ENCODE assay signal across 8 mouse cellular contexts in genomic region chr14:46832354-46833272, GRCm38 (mm10). TPM values are rescaled to one million over a fixed set of nuclear protein-coding genes. Genes with fewer than 3 reads are reported as not detected.
DNase-seq lines count a peak whose midpoint lies in the region; ATAC-seq and TF ChIP-seq lines count a peak whose summit lies in the region.

No protein-coding gene starts in this region.

- dilution Hi-C loops in CH12.LX (cut with MboI; ENCODE audit: extremely low pct_ligation_motif_present, extremely low pct_unique_long_range_greater_than_20kb, low sequenced_read_pairs): no loop called here

- H3K4me2 ChIP-seq in CH12.LX (ENCODE audit: insufficient read depth, low read depth, poor library complexity, severe bottlenecking): peak overlapping the region; percentile 72
- H3K4me2 ChIP-seq in hindbrain, embryonic 11.5 days (replicated peaks; ENCODE audit: low read depth, low read length): peak overlapping the region; percentile 72

- no peak for TF ChIP-seq EP300 in CH12.LX (IDR thresholded peaks at IDR 0.05; ENCODE audit: low read length)

- H3K9ac ChIP-seq in CH12.LX (ENCODE audit: insufficient read depth, low read depth): peak overlapping the region; percentile 53
- peak overlapping the region; percentile 80 for H3K9ac ChIP-seq in hindbrain, embryonic 11.5 days (ENCODE audit: low read depth, low read length)

- peak overlapping the region; percentile 82 to 87 (median 85) for H3K4me3 ChIP-seq in CH12.LX (replicated peaks in 1 of 3; ENCODE audit: low read depth in 2 of 3, low read length in 2 of 3, poor library complexity in 1 of 3)
- peak overlapping the region; percentile 76 for H3K4me3 ChIP-seq in hindbrain, embryonic 11.5 days (ENCODE audit: low read depth, low read length)
- peak overlapping the region; percentile 93 for H3K4me3 ChIP-seq in midbrain, embryonic 10.5 days

- intact Hi-C loops in left cerebral cortex, postnatal 36 days (cut with DNase I): loop anchor here (2.0 kb wide), 1 partner anchor 50 kb away; the partner anchor contains the start of gene Samd4

- in situ Hi-C loops in CH12.LX (cut with MboI; ENCODE audit: low pct_ligation_motif_present, low pct_unique_long_range_greater_than_20kb, low sequenced_read_pairs): no loop called here

- no peak for TF ChIP-seq POLR2A in CH12.LX (IDR thresholded peaks at IDR 0.05; ENCODE audit: low read depth, low read length)

- no peak for TF ChIP-seq RAD21 in CH12.LX (IDR thresholded peaks at IDR 0.05; ENCODE audit: low read depth, low read length)

- H3K27me3 ChIP-seq in CH12.LX (replicated peaks): peaks cover 2% of the 10 kb centered on the region
- no peaks in the 10 kb centered on the region for H3K27me3 ChIP-seq in hindbrain, embryonic 11.5 days (ENCODE audit: control insufficient read depth, insufficient read depth, low read length)
- H3K27me3 ChIP-seq in midbrain, embryonic 10.5 days (ENCODE audit: low read depth, poor library complexity, severe bottlenecking): no peaks in the 10 kb centered on the region

- no peak; the same call in 1 of the 2 replicates for ATAC-seq in hindbrain, embryonic 11.5 days (ENCODE audit: low FRiP score)
- no peak for ATAC-seq in granulocyte monocyte progenitor cell, adult 5-6 weeks (replicated peaks; ENCODE audit: poor library complexity, severe bottlenecking)

- DNase-seq in frontal cortex, postnatal 36 days (ENCODE audit: low spot score in 2 of 2): peak; percentile 24 to 40
- DNase-seq in frontal cortex, postnatal 10 days (ENCODE audit: low spot score in 2 of 2): no peak
- DNase-seq in CH12.LX (ENCODE audit: extremely low read depth): no peak
- peak; percentile 50 for DNase-seq in embryo, embryonic 11 days
- DNase-seq in hindbrain, embryonic 11.5 days (ENCODE audit: low spot score): peak; percentile 32
- DNase-seq in left cerebral cortex, postnatal 36 days (ENCODE audit: low spot score in 2 of 2): peak; percentile 10 to 16
- DNase-seq in midbrain, embryonic 10.5 days (ENCODE audit: low spot score): no peak

- H3K36me3 ChIP-seq in CH12.LX (replicated peaks in 1 of 2; ENCODE audit: control insufficient read depth in 1 of 2, insufficient read depth in 1 of 2, low read length in 1 of 2): peaks cover 4 to 16% of the 10 kb centered on the region in 2 experiments
- no peaks in the 10 kb centered on the region for H3K36me3 ChIP-seq in hindbrain, embryonic 11.5 days (ENCODE audit: control insufficient read depth, insufficient read depth, low read length)
- no peaks in the 10 kb centered on the region for H3K36me3 ChIP-seq in midbrain, embryonic 10.5 days

- peaks cover 8 to 19% of the 10 kb centered on the region in 2 experiments for H3K4me1 ChIP-seq in CH12.LX (ENCODE audit: control insufficient read depth in 1 of 2, insufficient read depth in 2 of 2)
- H3K4me1 ChIP-seq in hindbrain, embryonic 11.5 days (replicated peaks; ENCODE audit: control insufficient read depth, insufficient read depth, low read length): no peaks in the 10 kb centered on the region
- peaks cover 26% of the 10 kb centered on the region for H3K4me1 ChIP-seq in midbrain, embryonic 10.5 days

- 10% methylated on average over 40 of the region's 40 CpGs for WGBS in hindbrain, embryonic 11.5 days
- WGBS in midbrain, embryonic 10.5 days: 10% methylated on average over 40 of the region's 40 CpGs

- TF ChIP-seq CTCF in CH12.LX (conservative IDR thresholded peaks at IDR 0.05 in 1 of 2, IDR thresholded peaks at IDR 0.05 in 1 of 2; ENCODE audit: low read depth in 2 of 2, low read length in 2 of 2): no peak

- H3K79me2 ChIP-seq in CH12.LX (replicated peaks; ENCODE audit: control insufficient read depth, extremely low read depth, insufficient read depth, poor library complexity, severe bottlenecking): peaks cover 5% of the 10 kb centered on the region

- no peak overlapping the region for H3K27ac ChIP-seq in CH12.LX (ENCODE audit: insufficient read depth, low read depth)
- 0 out of 2 replicates have a peak overlapping the region, but pooled peaks have one; percentile 24 for H3K27ac ChIP-seq in hindbrain, embryonic 11.5 days (ENCODE audit: low read depth, low read length)
- H3K27ac ChIP-seq in midbrain, embryonic 10.5 days (replicated peaks): peak overlapping the region; percentile 90

- no peaks in the 10 kb centered on the region for H3K9me3 ChIP-seq in CH12.LX (replicated peaks; ENCODE audit: low read length)
- no peaks in the 10 kb centered on the region for H3K9me3 ChIP-seq in hindbrain, embryonic 11.5 days (ENCODE audit: control insufficient read depth, low read length)
- no peaks in the 10 kb centered on the region for H3K9me3 ChIP-seq in midbrain, embryonic 10.5 days (replicated peaks)

TF ChIP-seq in CH12.LX, 34 proteins besides CTCF, POLR2A, EP300 and RAD21:
- 0 out of 2 replicates have a peak, but pooled peaks have one; percentile 8 for TF ChIP-seq ZMIZ1 (IDR thresholded peaks at IDR 0.05; ENCODE audit: low read depth, low read length)
- TF ChIP-seq JUND (conservative IDR thresholded peaks at IDR 0.05; ENCODE audit: low read depth, low read length): no peak

RNA-seq across cellular contexts. Expression of gene Cgrrf1, which starts 0.7 kb away (rescaled TPM):
- total RNA-seq in CH12.LX (2012; rRNA removed) (9.6 and 10.7 TPM in 2 replicates), CH12.LX (2014; rRNA removed) (17.1 and 19.1 TPM in 2 replicates)
- polyA plus RNA-seq in CH12.LX (2012; ENCODE audit: insufficient read length, low read depth): 9.4 and 13.1 TPM in 2 replicates
- 34.6 and 35.0 TPM in 2 replicates for polyA plus RNA-seq in hindbrain, embryonic 11.5 days (2014; fragmentation: Nextera tagmentation; extraction: Ambion mirVana)
- total RNA-seq in left cerebral cortex, postnatal 36 days (2021): 10 to 100 TPM; 34.5 to 36.3 TPM
- polyA plus RNA-seq in midbrain, embryonic 10.5 days (2016; fragmentation: Nextera tagmentation; extraction: Ambion mirVana): 36.4 and 37.6 TPM in 2 replicates
- total RNA-seq in granulocyte monocyte progenitor cell, adult 5-6 weeks (2014; fragmentation: Nextera tagmentation): 21.5 and 28.4 TPM in 2 replicates
- total RNA-seq in granulocyte monocyte progenitor cell, adult 5-6 weeks (2017): 21.2 and 22.3 TPM in 2 replicates

RNA-seq across cellular contexts. Expression of gene Gmfb, which starts 10.6 kb away (rescaled TPM):
- total RNA-seq in CH12.LX (2012; rRNA removed) (27.2 and 33.8 TPM in 2 replicates), CH12.LX (2014; rRNA removed) (97.6 and 110 TPM in 2 replicates)
- polyA plus RNA-seq in CH12.LX (2012; ENCODE audit: insufficient read length, low read depth): 60.4 and 70.1 TPM in 2 replicates
- polyA plus RNA-seq in hindbrain, embryonic 11.5 days (2014; fragmentation: Nextera tagmentation; extraction: Ambion mirVana): 108 and 116 TPM in 2 replicates
- total RNA-seq in left cerebral cortex, postnatal 36 days (2021): 100 to 1,000 TPM; 133 to 145 TPM
- polyA plus RNA-seq in midbrain, embryonic 10.5 days (2016; fragmentation: Nextera tagmentation; extraction: Ambion mirVana): 97.0 and 101 TPM in 2 replicates
- total RNA-seq in granulocyte monocyte progenitor cell, adult 5-6 weeks (2014; fragmentation: Nextera tagmentation): 56.9 and 63.9 TPM in 2 replicates
- total RNA-seq in granulocyte monocyte progenitor cell, adult 5-6 weeks (2017): 77.5 and 113 TPM in 2 replicates

RNA-seq across cellular contexts. Expression of gene Cnih1, which starts 44.4 kb away (rescaled TPM):
- total RNA-seq in CH12.LX (2012; rRNA removed) (68.9 and 69.2 TPM in 2 replicates), CH12.LX (2014; rRNA removed) (190 and 191 TPM in 2 replicates)
- polyA plus RNA-seq in CH12.LX (2012; ENCODE audit: insufficient read length, low read depth): 125 and 185 TPM in 2 replicates
- polyA plus RNA-seq in hindbrain, embryonic 11.5 days (2014; fragmentation: Nextera tagmentation; extraction: Ambion mirVana): 231 and 238 TPM in 2 replicates
- total RNA-seq in left cerebral cortex, postnatal 36 days (2021): 10 to 100 TPM; 72.9 to 85.2 TPM
- 208 and 222 TPM in 2 replicates for polyA plus RNA-seq in midbrain, embryonic 10.5 days (2016; fragmentation: Nextera tagmentation; extraction: Ambion mirVana)
- total RNA-seq in granulocyte monocyte progenitor cell, adult 5-6 weeks (2014; fragmentation: Nextera tagmentation): 109 and 141 TPM in 2 replicates
- total RNA-seq in granulocyte monocyte progenitor cell, adult 5-6 weeks (2017): 69.1 and 74.7 TPM in 2 replicates

RNA-seq across cellular contexts. Expression of gene Samd4, which starts 50.0 kb away (rescaled TPM):
- total RNA-seq in CH12.LX (2012; rRNA removed) (0.29 and 0.64 TPM in 2 replicates), CH12.LX (2014; rRNA removed) (1.5 TPM in 2 replicates)
- polyA plus RNA-seq in CH12.LX (2012; ENCODE audit: insufficient read length, low read depth): 3.6 and 4.6 TPM in 2 replicates
- polyA plus RNA-seq in hindbrain, embryonic 11.5 days (2014; fragmentation: Nextera tagmentation; extraction: Ambion mirVana): 3.1 and 4.7 TPM in 2 replicates
- 10 to 100 TPM; 25.8 to 27.2 TPM for total RNA-seq in left cerebral cortex, postnatal 36 days (2021)
- polyA plus RNA-seq in midbrain, embryonic 10.5 days (2016; fragmentation: Nextera tagmentation; extraction: Ambion mirVana): 3.3 and 3.8 TPM in 2 replicates
- total RNA-seq in granulocyte monocyte progenitor cell, adult 5-6 weeks (2014; fragmentation: Nextera tagmentation): not detected in 2 replicates
- not detected in 2 replicates for total RNA-seq in granulocyte monocyte progenitor cell, adult 5-6 weeks (2017)

Comparison
In these comparisons a context has a peak if more than half of its experiments do, and no peak if none do; other contexts are left out.
1. DNase-seq: peak in frontal cortex, postnatal 36 days (2 of 2), embryo, embryonic 11 days (single experiment), hindbrain, embryonic 11.5 days (single experiment) and left cerebral cortex, postnatal 36 days (2 of 2); none in frontal cortex, postnatal 10 days (0 of 2), CH12.LX (single experiment) and midbrain, embryonic 10.5 days (single experiment).
2. Peak in every context shown above with its lines, with median percentiles within 50 percentile points of each other: H3K4me3 ChIP-seq.